Mouse (Mus musculus) kidney, postnatal 0 days (tissue): ENCODE measurements at regions not wholly inside any gene's neighbourhood (a gene's known extent, or its start where the extent isn't known, plus 50 kb on each side); places are given as distances from the start of the nearest gene placed in this dataset.

Experiments used
- ATAC-seq: fragments of 200-750 bp; cut with Nextera tagmentation; replicated peaks from 2 replicates; pipeline ENCODE4 v1.8.0; 2017; ENCODE audit warnings: low read depth, moderate number of reproducible peaks, moderate TSS enrichment, moderate library complexity; ENCODE audit not compliant: low FRiP score
- DNase-seq: peaks from one replicate; pipeline ENCODE4 v3.0.0-alpha.2; 2016; ENCODE audit warnings: low spot score
- H3K27ac ChIP-seq: fragments of 300-500 bp; sonication (generic); 2 replicates; pipeline ENCODE4 v1.5.1; 2014; ENCODE audit warnings: mild to moderate bottlenecking
- H3K27me3 ChIP-seq: fragments of 300-500 bp; sonication (generic); 2 replicates; pipeline ENCODE4 v1.6.1; 2014; ENCODE audit warnings: low read length, mixed read lengths; ENCODE audit not compliant: insufficient read depth
- H3K36me3 ChIP-seq: fragments of 300-500 bp; sonication (generic); 2 replicates; pipeline ENCODE4 v1.6.1; 2014; ENCODE audit warnings: low read length, mixed read lengths; ENCODE audit not compliant: insufficient read depth
- H3K4me1 ChIP-seq: fragments of 300-500 bp; sonication (generic); replicated peaks from 2 replicates; pipeline ENCODE4 v1.6.1; 2014; ENCODE audit warnings: antibody characterized with exemption, low read length, mixed read lengths; ENCODE audit not compliant: insufficient read depth
- H3K4me2 ChIP-seq: fragments of 300-500 bp; sonication (generic); 2 replicates; pipeline ENCODE4 v1.6.1; 2014; ENCODE audit warnings: mild to moderate bottlenecking, low read length, moderate library complexity, mixed read lengths
- H3K4me3 ChIP-seq: fragments of 300-500 bp; sonication (generic); replicated peaks from 2 replicates; pipeline ENCODE4 v1.5.1; 2014; ENCODE audit warnings: low read depth, low read length
- H3K9ac ChIP-seq: fragments of 300-500 bp; sonication (generic); 2 replicates; pipeline ENCODE4 v1.6.1; 2014; ENCODE audit warnings: low read depth, low read length
- H3K9me3 ChIP-seq: fragments of 300-500 bp; sonication (generic); replicated peaks from 2 replicates; pipeline ENCODE4 v1.6.1; 2016; ENCODE audit warnings: low read length, inconsistent platforms, mixed read lengths
- CTCF ChIP-seq: IDR thresholded peaks from 2 replicates; pipeline ENCODE4 v1.5.1; 2016; ENCODE audit warnings: antibody characterized with exemption, low read depth, mild to moderate bottlenecking, moderate library complexity
- WGBS: fragments of 180-500 bp; shearing (Covaris S2); extraction: QIAGEN DNeasy Blood & Tissue Kit; methylation state at CpG from one replicate; pipeline ENCODE4 v1.1.7; 2014; 5-methylcytosine and 5-hydroxymethylcytosine counted together

DNA sequence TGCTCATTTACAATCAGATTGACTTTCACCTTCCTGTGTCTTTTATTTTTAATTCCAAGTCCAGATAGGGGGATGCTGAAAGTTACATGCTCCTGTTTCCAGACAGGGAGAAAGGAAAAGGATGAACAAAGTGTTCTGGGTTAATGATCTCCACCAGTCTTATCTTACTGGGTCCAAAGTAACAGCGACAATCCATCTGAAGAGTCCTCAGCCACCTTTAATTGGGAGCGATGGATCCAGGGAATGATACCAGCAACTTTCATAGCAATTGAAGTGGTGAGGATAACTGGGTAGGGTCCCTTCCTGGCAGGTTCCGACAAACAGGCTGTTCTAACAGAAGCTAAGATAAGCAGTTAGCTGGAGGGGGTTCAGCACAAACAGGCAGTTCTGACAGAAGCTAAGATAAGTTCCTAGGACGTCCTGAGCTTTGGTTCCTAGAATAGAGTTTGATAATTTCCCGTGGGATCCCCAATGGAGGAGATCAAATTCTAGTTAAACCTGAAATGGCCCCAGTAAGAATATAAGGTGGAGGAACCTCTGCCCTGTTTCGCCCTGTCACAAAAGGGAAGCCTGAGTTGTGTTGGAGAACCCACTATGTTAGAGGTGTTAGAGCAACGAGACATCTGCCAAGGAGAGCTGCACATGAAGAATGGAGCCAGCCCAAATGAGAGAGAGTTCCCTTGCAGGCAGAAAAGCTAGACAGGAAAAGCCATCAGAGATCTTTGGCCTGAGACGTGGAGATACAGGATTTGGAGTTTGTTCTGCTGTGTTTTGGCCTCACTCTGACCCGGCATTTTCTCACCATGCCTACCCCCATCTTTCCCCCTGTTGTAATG lies 124.8 kb downstream of the 1810010D01Rik start:
- no peak overlapping the region for H3K27ac ChIP-seq
- no peak for TF ChIP-seq CTCF
- no peak overlapping the region for H3K9ac ChIP-seq
- H3K36me3 ChIP-seq: no peaks in the 10 kb centered on the region
- WGBS: 70% methylated on average over 9 of the region's 9 CpGs
- DNase-seq: no peak
- no peak overlapping the region for H3K4me3 ChIP-seq
- ATAC-seq: no peak
- H3K9me3 ChIP-seq: no peaks in the 10 kb centered on the region
- H3K27me3 ChIP-seq: no peaks in the 10 kb centered on the region
- no peak overlapping the region for H3K4me2 ChIP-seq
- no peaks in the 10 kb centered on the region for H3K4me1 ChIP-seq

DNA sequence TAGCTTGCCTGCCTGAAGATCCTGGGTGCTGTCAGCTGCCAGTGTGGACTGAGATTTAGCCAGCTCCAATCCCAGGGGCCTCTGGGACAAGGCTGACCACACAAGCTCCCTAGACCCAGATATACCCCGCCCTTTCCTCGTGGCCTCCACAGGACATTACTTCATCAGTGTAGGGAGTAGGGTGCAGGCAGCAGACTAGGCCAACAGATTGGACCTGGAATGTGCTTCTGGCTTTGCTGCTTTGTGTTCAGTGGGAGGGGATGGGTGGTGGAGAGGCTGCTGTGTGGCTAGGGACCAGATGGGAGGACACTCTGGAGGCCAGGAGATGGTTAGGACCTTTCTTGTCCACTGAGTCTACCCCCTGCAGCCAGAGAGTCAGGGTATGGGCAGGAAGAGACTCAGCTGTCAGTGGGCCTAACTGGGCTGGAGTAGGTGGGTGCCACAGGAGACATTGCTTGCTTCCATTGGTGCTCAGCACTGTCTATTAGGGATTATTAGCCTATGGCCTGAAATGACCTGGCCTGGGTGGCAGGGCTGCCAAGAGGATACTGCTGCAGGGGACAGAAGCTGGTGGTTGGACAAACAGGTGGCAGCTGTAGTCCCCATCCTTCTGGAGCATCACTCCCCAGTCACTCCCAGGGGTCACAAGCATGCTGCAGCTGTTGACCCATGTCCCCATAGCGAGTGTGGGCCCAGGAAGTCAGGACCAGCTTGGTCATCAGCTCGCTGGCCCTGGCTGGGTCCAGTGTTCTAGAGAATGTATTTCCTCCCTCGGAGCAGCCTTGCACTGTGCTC lies 132.5 kb upstream of the Ccnd1 start:
- Histone ChIP-seq H3K4me2 (no peak overlapping the region), H3K27ac (no peak overlapping the region), H3K36me3 (no peaks in the 10 kb centered on the region), H3K4me3 (no peak overlapping the region), H3K9ac (no peak overlapping the region), H3K9me3 (no peaks in the 10 kb centered on the region), H3K27me3 (no peaks in the 10 kb centered on the region), H3K4me1 (no peaks in the 10 kb centered on the region)
- TF ChIP-seq CTCF: no peak
- ATAC-seq (no peak), DNase-seq (no peak)
- 84% methylated on average over 5 of the region's 5 CpGs for WGBS

DNA sequence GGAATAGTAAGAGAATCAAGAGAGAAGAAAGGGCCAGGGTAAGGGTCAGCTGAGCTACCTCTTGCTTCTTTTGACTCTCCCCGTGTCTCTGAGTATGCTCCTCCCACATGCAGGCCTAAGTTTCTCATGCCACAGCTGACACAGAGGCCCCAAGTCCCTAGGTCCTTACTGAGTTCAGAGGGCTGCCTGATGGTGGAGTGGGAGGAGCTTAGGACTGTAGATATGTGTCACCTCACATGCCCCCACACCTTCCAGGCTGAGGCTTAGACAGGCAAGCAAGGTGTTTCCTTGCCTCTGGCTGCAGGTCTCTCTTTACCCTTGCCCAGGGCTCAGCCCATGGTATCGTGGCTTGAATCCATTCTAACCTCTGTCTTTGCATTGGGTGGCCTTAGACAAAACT lies 131.8 kb upstream of the Ccnd1 start:
- no peak overlapping the region for H3K4me3 ChIP-seq
- no peaks in the 10 kb centered on the region for H3K9me3 ChIP-seq
- no peak for ATAC-seq
- H3K4me1 ChIP-seq: no peaks in the 10 kb centered on the region
- H3K36me3 ChIP-seq: no peaks in the 10 kb centered on the region
- DNase-seq: no peak
- no peak overlapping the region for H3K9ac ChIP-seq
- no peak for TF ChIP-seq CTCF
- H3K27me3 ChIP-seq: no peaks in the 10 kb centered on the region
- no peak overlapping the region for H3K4me2 ChIP-seq
- WGBS: 55% methylated on average over 2 of the region's 2 CpGs
- no peak overlapping the region for H3K27ac ChIP-seq

DNA sequence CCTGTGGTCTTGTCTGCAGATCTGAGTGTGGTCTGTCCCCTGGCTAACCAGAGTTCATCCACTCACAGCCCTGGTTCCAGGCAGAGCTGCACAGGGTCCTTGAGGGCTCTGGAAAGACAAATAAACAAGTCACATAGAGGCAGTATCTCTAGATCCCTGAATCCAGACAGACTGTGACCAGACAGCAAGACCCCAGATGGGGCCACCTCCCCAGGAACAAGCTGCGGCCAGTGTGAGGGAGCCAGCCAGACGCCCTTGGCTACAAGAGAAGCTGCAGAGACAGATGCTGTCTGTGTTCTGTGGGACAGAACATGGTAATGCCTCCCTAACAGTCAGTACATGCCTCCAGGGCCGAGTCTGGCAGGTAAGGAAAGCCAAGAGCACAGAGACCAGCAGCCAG lies 127.6 kb upstream of the Ccnd1 start:
- 57% methylated on average over 3 of the region's 3 CpGs for WGBS

DNA sequence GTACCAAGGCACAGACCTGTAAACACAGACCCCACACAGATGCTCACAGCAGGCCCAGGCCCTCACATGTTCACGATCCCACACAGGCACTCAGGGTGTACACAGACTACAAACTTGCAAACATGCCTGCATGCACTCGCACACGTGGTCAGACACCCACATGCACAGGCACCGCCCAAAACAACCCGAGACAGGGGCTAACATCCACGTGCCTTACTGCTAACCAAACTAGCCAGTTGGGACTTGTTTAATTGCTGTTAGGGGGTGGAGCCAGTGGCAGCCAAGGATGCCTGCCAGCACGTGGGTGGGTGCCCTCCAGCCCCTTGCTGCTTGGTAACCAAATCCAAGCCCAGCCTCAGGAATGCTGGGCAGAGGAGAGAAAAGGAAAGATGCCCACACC lies 116.6 kb upstream of the Ccnd1 start:
- H3K27ac ChIP-seq: no peak overlapping the region
- no peaks in the 10 kb centered on the region for H3K9me3 ChIP-seq
- no peak overlapping the region for H3K9ac ChIP-seq
- no peak for TF ChIP-seq CTCF
- no peaks in the 10 kb centered on the region for H3K36me3 ChIP-seq
- no peaks in the 10 kb centered on the region for H3K27me3 ChIP-seq
- DNase-seq: peak; percentile 61
- 0 out of 2 replicates have a peak, but pooled peaks cover 4% of the 10 kb centered on the region for H3K4me1 ChIP-seq
- H3K4me2 ChIP-seq: no peak overlapping the region
- no peak overlapping the region for H3K4me3 ChIP-seq
- peak; percentile 72 for ATAC-seq
- 28% methylated on average over 7 of the region's 7 CpGs for WGBS

More for the DNA sequence above, 127.6 kb upstream of the Ccnd1 start:
- Histone ChIP-seq H3K4me3 (no peak overlapping the region), H3K36me3 (no peaks in the 10 kb centered on the region), H3K27me3 (no peaks in the 10 kb centered on the region), H3K27ac (no peak overlapping the region), H3K4me1 (no peaks in the 10 kb centered on the region), H3K4me2 (no peak overlapping the region), H3K9ac (no peak overlapping the region), H3K9me3 (no peaks in the 10 kb centered on the region)
- no peak for TF ChIP-seq CTCF
- no peak for ATAC-seq
- no peak for DNase-seq

DNA sequence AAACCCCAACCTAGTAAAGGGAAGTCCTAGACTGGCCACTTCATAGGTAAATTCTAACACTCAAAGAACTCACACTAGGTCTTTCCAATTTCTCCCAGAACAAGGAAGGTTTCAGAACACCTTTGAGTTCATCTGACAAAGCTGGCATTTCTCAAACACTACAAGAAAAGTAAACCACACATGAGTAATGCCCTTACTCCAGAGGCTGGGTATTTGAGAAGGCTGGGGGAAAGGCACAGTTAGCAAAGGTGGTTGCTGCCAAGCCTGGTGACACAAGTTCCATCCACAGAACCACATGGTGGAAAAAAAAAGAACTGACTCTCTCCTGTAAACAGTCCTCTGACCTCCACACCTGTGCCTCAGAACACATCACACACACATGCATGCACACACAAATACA lies 111.9 kb upstream of the Ccnd1 start:
- no peak for DNase-seq
- ATAC-seq: no peak
- Histone ChIP-seq H3K4me2 (no peak overlapping the region), H3K9ac (no peak overlapping the region), H3K36me3 (no peaks in the 10 kb centered on the region), H3K4me1 (0 out of 2 replicates have a peak, but pooled peaks cover 10% of the 10 kb centered on the region), H3K27ac (no peak overlapping the region), H3K27me3 (no peaks in the 10 kb centered on the region), H3K4me3 (no peak overlapping the region), H3K9me3 (no peaks in the 10 kb centered on the region)
- no peak for TF ChIP-seq CTCF
